Mouse (Mus musculus): ENCODE measurements around the gene Cnnm2. TPM values are rescaled to one million over a fixed set of nuclear protein-coding genes. Genes with fewer than 3 reads are reported as not detected.

Cnnm2 gene
- polyA plus RNA-seq, 2 experiments: 4.8 to 6.7 TPM

DNA sequence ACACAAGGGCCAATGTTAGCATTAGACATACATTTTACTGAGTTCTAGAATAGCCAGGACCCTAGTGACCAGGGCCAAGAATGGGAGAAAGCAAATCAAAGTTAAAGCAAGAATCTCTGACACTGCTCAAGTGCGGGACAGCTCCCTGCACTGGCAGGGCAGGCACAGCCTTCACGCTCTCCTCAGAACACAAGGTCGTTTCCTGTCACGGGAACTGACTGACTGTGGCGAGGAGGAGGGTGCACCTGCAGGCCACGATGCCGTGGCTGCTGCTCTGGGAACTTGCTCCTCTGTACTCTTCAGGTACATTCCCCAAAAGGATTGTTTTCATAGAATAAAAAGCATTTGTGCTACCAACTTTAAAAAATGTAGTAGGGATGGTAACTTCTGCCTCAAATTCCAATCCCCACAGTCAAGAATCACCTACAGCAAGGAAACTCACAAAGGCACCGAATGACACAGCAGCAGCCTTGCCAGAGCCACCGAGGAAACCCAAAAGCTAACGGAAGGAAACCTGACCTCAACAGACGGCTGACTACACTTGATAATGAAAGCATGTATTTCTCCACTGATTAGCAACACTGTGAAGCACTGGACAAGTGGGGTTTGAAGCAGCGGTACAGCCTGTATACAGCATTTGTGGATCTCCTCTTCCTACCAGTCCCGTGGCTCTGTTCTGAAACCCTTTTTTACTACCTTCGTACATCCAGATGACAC, 126.6 kb downstream of the Cnnm2 start:
- WGBS: 81% methylated on average over 14 of the region's 14 CpGs
- Histone ChIP-seq H3K36me3 (ENCODE audit: control insufficient read depth, insufficient read depth, low read length) (peaks cover 87% of the 10 kb centered on the region), H3K4me2 (replicated peaks; ENCODE audit: low read depth, low read length, severe bottlenecking) (no peak overlapping the region), H3K27ac (replicated peaks; ENCODE audit: low read depth, low read length) (no peak overlapping the region), H3K9ac (ENCODE audit: low read depth, low read length, severe bottlenecking) (no peak overlapping the region), H3K9me3 (ENCODE audit: control insufficient read depth, low read length) (no peaks in the 10 kb centered on the region), H3K4me1 (ENCODE audit: control insufficient read depth, insufficient read depth, low read length) (no peaks in the 10 kb centered on the region), H3K27me3 (ENCODE audit: control insufficient read depth, insufficient read depth, low read length) (no peaks in the 10 kb centered on the region), H3K4me3 (replicated peaks; ENCODE audit: low read length) (no peak overlapping the region)
- ATAC-seq (ENCODE audit: low FRiP score, low read depth) (no peak), DNase-seq (ENCODE audit: low spot score) (no peak)
- no peak for TF ChIP-seq POLR2A (IDR thresholded peaks at IDR 0.05; ENCODE audit: borderline replicate concordance, extremely low read depth, insufficient read depth, insufficient read length)

GRCm38 (mm10) chr19:46889666-46890065, 128.3 kb downstream of the Cnnm2 start:
- Histone ChIP-seq H3K27me3 (ENCODE audit: control insufficient read depth, insufficient read depth, low read length) (no peaks in the 10 kb centered on the region), H3K9me3 (ENCODE audit: control insufficient read depth, low read length) (no peaks in the 10 kb centered on the region), H3K4me3 (replicated peaks; ENCODE audit: low read length) (no peak overlapping the region), H3K36me3 (ENCODE audit: control insufficient read depth, insufficient read depth, low read length) (peaks cover 83% of the 10 kb centered on the region), H3K27ac (replicated peaks; ENCODE audit: low read depth, low read length) (no peak overlapping the region), H3K4me1 (ENCODE audit: control insufficient read depth, insufficient read depth, low read length) (no peaks in the 10 kb centered on the region), H3K9ac (ENCODE audit: low read depth, low read length, severe bottlenecking) (no peak overlapping the region), H3K4me2 (replicated peaks; ENCODE audit: low read depth, low read length, severe bottlenecking) (no peak overlapping the region)
- ATAC-seq (ENCODE audit: low FRiP score, low read depth): no peak
- 94% methylated on average over 8 of the region's 8 CpGs for WGBS
- no peak for DNase-seq (ENCODE audit: low spot score)
- no peak for TF ChIP-seq POLR2A (IDR thresholded peaks at IDR 0.05; ENCODE audit: borderline replicate concordance, extremely low read depth, insufficient read depth, insufficient read length)

GRCm38 (mm10) chr19:46890657-46891056, 129.3 kb downstream of the Cnnm2 start:
- TF ChIP-seq POLR2A (IDR thresholded peaks at IDR 0.05; ENCODE audit: borderline replicate concordance, extremely low read depth, insufficient read depth, insufficient read length): no peak
- no peak overlapping the region for H3K4me3 ChIP-seq (replicated peaks; ENCODE audit: low read length)
- 95% methylated on average over 8 of the region's 8 CpGs for WGBS
- H3K9ac ChIP-seq (ENCODE audit: low read depth, low read length, severe bottlenecking): no peak overlapping the region
- H3K27me3 ChIP-seq (ENCODE audit: control insufficient read depth, insufficient read depth, low read length): no peaks in the 10 kb centered on the region
- no peaks in the 10 kb centered on the region for H3K9me3 ChIP-seq (ENCODE audit: control insufficient read depth, low read length)
- H3K4me2 ChIP-seq (replicated peaks; ENCODE audit: low read depth, low read length, severe bottlenecking): no peak overlapping the region
- ATAC-seq (ENCODE audit: low FRiP score, low read depth) (no peak), DNase-seq (ENCODE audit: low spot score) (no peak)
- H3K36me3 ChIP-seq (ENCODE audit: control insufficient read depth, insufficient read depth, low read length): peaks cover 80% of the 10 kb centered on the region
- no peak overlapping the region for H3K27ac ChIP-seq (replicated peaks; ENCODE audit: low read depth, low read length)
- H3K4me1 ChIP-seq (ENCODE audit: control insufficient read depth, insufficient read depth, low read length): no peaks in the 10 kb centered on the region

DNA sequence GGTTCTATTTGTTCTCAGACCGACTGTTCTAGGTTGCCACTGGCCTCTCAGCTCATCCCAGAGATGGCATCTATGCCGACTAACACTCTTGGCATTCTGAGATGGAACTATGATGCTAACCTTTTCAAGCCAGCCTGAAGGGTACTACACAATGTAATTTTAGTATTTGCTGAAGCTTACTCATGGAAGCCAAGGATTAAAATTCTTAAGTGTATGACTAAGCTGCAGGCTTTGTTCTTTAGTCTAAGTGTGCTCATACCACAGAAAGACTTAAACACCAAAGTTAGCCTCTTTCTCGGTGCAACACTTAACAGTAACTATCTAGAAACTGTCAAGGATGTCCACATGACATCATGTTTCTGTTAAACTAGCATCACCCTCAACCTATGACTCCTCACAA, 131.5 kb downstream of the Cnnm2 start:
- peaks cover 78% of the 10 kb centered on the region for H3K36me3 ChIP-seq (ENCODE audit: control insufficient read depth, insufficient read depth, low read length)
- 86% methylated on average over 3 of the region's 3 CpGs for WGBS
- no peak for ATAC-seq (ENCODE audit: low FRiP score, low read depth)

DNA sequence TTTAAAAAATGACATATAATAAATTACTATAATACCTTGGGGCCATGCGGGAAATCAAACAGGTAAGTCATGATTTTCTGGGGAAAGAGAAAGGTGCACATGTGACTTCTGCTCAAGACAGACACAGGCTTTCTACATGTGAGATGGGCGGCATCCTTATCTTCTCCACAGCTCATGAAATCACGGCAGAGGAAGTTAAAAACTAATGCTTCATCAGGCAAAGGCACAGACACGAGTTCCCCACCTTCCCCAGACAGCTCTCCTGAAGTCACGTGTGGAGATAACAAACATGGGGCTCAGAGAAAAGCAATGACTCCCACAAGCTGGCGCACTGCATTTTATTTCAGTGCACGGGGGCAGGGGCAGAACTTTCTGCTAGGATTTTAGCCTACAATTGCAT, 132.1 kb downstream of the Cnnm2 start:
- no peak overlapping the region for H3K9ac ChIP-seq (ENCODE audit: low read depth, low read length, severe bottlenecking)
- H3K4me3 ChIP-seq (replicated peaks; ENCODE audit: low read length): no peak overlapping the region
- no peak overlapping the region for H3K27ac ChIP-seq (replicated peaks; ENCODE audit: low read depth, low read length)
- no peak for DNase-seq (ENCODE audit: low spot score)
- peaks cover 78% of the 10 kb centered on the region for H3K36me3 ChIP-seq (ENCODE audit: control insufficient read depth, insufficient read depth, low read length)
- 87% methylated on average over 7 of the region's 7 CpGs for WGBS
- H3K4me1 ChIP-seq (ENCODE audit: control insufficient read depth, insufficient read depth, low read length): no peaks in the 10 kb centered on the region
- ATAC-seq (ENCODE audit: low FRiP score, low read depth): no peak
- no peak for TF ChIP-seq POLR2A (IDR thresholded peaks at IDR 0.05; ENCODE audit: borderline replicate concordance, extremely low read depth, insufficient read depth, insufficient read length)
- no peak overlapping the region for H3K4me2 ChIP-seq (replicated peaks; ENCODE audit: low read depth, low read length, severe bottlenecking)
- H3K9me3 ChIP-seq (ENCODE audit: control insufficient read depth, low read length): no peaks in the 10 kb centered on the region
- H3K27me3 ChIP-seq (ENCODE audit: control insufficient read depth, insufficient read depth, low read length): no peaks in the 10 kb centered on the region

More for the DNA sequence above, 131.5 kb downstream of the Cnnm2 start:
- Histone ChIP-seq H3K27ac (replicated peaks; ENCODE audit: low read depth, low read length) (no peak overlapping the region), H3K4me2 (replicated peaks; ENCODE audit: low read depth, low read length, severe bottlenecking) (no peak overlapping the region), H3K4me3 (replicated peaks; ENCODE audit: low read length) (no peak overlapping the region), H3K9me3 (ENCODE audit: control insufficient read depth, low read length) (no peaks in the 10 kb centered on the region), H3K27me3 (ENCODE audit: control insufficient read depth, insufficient read depth, low read length) (no peaks in the 10 kb centered on the region), H3K4me1 (ENCODE audit: control insufficient read depth, insufficient read depth, low read length) (no peaks in the 10 kb centered on the region), H3K9ac (ENCODE audit: low read depth, low read length, severe bottlenecking) (no peak overlapping the region)
- no peak for DNase-seq (ENCODE audit: low spot score)
- no peak for TF ChIP-seq POLR2A (IDR thresholded peaks at IDR 0.05; ENCODE audit: borderline replicate concordance, extremely low read depth, insufficient read depth, insufficient read length)
